17 mouse cellular contexts compared by ENCODE assay signal in genomic region chr1:34855056-34855739, GRCm38 (mm10).
DNase-seq lines count a peak whose midpoint lies in the region.
"Had no signal": no experiment of that assay in that cellular context is flagged by ENCODE, and none has a peak within 500 bp of the region (broad histone marks: within the 10 kb centered on the region; RNA-seq: fewer than 3 reads in every experiment).

No protein-coding gene starts in this region.

- DNase-seq in kidney, adult 11 months, result peak; percentile 70
- DNase-seq in kidney, adult 18-20 months, result no peak
- peak; percentile 82 for DNase-seq in kidney, adult 9 months
- DNase-seq in kidney, postnatal 4 days, result no peak
- DNase-seq in kidney, postnatal 36 days, result peak; percentile 65 to 68
- DNase-seq in Muller cell, postnatal 12 days (ENCODE audit: inconsistent ontology term), result no peak
- DNase-seq: adrenal gland, adult 2 months; adrenal gland, postnatal 14 days; B cell, adult 2 months; cerebellum, adult 11 months; cerebellum, adult 2 months; cerebellum, adult 9-11 months; cerebellum, postnatal 25 days; gastrocnemius, postnatal 25 days; heart, adult 18-20 months; heart, postnatal 10 days; heart, postnatal 36 days had no signal

Comparison
In these comparisons a context has a peak if more than half of its experiments do, and no peak if none do; other contexts are left out.
1. DNase-seq: peak in kidney, adult 11 months (single experiment), kidney, adult 9 months (single experiment) and kidney, postnatal 36 days (2 of 2); none in kidney, adult 18-20 months (single experiment), kidney, postnatal 4 days (0 of 2) and Muller cell, postnatal 12 days (single experiment).